Mouse (Mus musculus): ENCODE results near the gene Lrrc66. TPM values are rescaled to one million over a fixed set of nuclear protein-coding genes. Genes with fewer than 3 reads are reported as not detected.

Lrrc66 gene
- polyA plus RNA-seq, 1 experiment from 2014 or later, result 2.6 TPM

DNA sequence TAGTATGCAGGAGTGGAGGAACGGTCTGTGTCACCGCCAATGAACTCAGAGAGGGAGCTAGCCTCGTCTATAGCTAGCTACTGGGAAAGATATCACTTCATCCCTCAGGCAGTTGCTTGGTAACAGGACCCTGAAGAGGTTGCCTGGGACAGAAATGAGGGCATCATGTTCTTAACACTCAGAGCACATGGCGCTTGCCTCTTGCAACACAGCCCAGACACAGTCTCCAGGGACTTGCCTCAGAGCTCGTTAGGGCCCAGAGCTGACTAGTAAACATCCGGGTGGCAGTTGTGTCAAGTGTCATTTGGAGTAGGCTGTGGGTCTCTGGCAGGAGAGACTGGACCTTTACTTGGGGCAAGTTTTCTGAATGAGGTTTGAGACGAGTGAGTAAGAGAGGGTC, 58.5 kb downstream of the Lrrc66 start:
- Histone ChIP-seq H3K4me1 (ENCODE audit: control insufficient read depth, insufficient read depth, low read length) (no peaks in the 10 kb centered on the region), H3K27me3 (ENCODE audit: control insufficient read depth, insufficient read depth, low read length) (no peaks in the 10 kb centered on the region), H3K4me2 (ENCODE audit: low read depth, low read length) (no peak overlapping the region), H3K9me3 (replicated peaks; ENCODE audit: control insufficient read depth, low read length) (no peaks in the 10 kb centered on the region), H3K4me3 (replicated peaks; ENCODE audit: low read length) (no peak overlapping the region), H3K36me3 (ENCODE audit: control insufficient read depth, insufficient read depth, low read length) (no peaks in the 10 kb centered on the region), H3K27ac (ENCODE audit: low read length) (no peak overlapping the region), H3K9ac (ENCODE audit: low read length) (no peak overlapping the region)
- ATAC-seq (ENCODE audit: insufficient read depth, low FRiP score), result no peak
- 76% methylated on average over 7 of the region's 7 CpGs for WGBS

DNA sequence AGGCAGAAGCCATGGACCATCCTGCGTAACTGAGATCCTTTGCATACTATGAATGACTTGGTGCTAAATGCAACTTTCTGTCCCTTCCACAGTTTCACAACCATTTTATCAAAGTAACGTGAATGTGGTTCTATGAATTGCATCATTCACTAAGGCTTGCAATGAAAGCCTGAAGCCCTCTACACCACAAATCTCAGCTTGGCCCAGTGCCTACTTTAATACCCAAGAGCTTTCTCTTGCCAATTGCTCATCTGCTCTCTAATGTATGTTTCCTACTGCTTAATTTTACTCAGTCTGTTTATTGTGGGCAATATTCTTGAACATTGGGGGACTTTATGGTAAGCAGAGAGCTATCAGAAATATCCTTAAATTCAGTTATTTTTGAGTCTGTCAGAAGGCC, 59.5 kb downstream of the Lrrc66 start:
- 81% methylated on average over 2 of the region's 2 CpGs for WGBS
- Histone ChIP-seq H3K4me1 (ENCODE audit: control insufficient read depth, insufficient read depth, low read length) (no peaks in the 10 kb centered on the region), H3K4me2 (ENCODE audit: low read depth, low read length) (no peak overlapping the region), H3K9me3 (replicated peaks; ENCODE audit: control insufficient read depth, low read length) (no peaks in the 10 kb centered on the region), H3K27ac (ENCODE audit: low read length) (no peak overlapping the region), H3K27me3 (ENCODE audit: control insufficient read depth, insufficient read depth, low read length) (no peaks in the 10 kb centered on the region), H3K9ac (ENCODE audit: low read length) (no peak overlapping the region), H3K36me3 (ENCODE audit: control insufficient read depth, insufficient read depth, low read length) (no peaks in the 10 kb centered on the region), H3K4me3 (replicated peaks; ENCODE audit: low read length) (no peak overlapping the region)
- ATAC-seq (ENCODE audit: insufficient read depth, low FRiP score), result no peak

DNA sequence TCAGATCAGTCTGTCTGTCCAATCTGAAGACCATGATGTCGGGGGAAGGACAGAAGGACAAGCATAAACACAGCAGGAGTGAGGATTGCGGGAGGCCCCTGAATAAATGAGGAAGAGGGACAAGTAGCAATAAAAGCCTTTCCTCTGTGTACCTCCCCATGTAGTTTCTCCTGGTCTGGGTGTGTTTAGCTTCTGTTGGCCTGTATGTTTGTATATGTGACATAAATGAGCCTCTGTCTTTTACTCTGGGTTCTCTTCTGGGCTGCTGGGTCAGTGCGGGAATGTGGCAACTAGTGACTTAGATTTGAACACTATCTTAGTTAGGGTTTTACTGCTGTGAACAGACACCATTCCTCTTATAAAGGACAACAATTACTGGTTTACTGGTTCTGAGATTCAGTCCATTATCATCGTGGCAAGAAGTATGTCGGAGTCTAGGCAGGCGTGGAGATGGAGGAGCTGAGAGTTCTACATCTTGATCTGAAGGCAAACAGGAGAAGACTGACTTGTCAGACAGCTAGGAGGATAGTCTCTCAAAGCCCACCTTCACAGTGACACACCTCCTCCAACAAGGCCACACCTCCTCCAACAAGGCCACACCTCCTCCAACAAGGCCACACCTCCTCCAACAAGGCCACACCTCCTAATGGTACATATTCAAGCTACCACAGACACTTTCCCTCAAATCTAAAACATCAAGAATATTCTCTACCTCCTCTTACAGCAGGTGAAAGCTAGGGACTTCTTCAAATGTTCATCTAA, 60.8 kb downstream of the Lrrc66 start:
- Histone ChIP-seq H3K9ac (ENCODE audit: low read length) (no peak overlapping the region), H3K4me2 (ENCODE audit: low read depth, low read length) (no peak overlapping the region), H3K4me1 (ENCODE audit: control insufficient read depth, insufficient read depth, low read length) (no peaks in the 10 kb centered on the region), H3K9me3 (replicated peaks; ENCODE audit: control insufficient read depth, low read length) (no peaks in the 10 kb centered on the region), H3K36me3 (ENCODE audit: control insufficient read depth, insufficient read depth, low read length) (no peaks in the 10 kb centered on the region), H3K27ac (ENCODE audit: low read length) (no peak overlapping the region), H3K4me3 (replicated peaks; ENCODE audit: low read length) (no peak overlapping the region), H3K27me3 (ENCODE audit: control insufficient read depth, insufficient read depth, low read length) (no peaks in the 10 kb centered on the region)
- ATAC-seq (ENCODE audit: insufficient read depth, low FRiP score), result no peak
- 87% methylated on average over 6 of the region's 6 CpGs for WGBS

GRCm38 (mm10) chr5:73569181-73569580, 63.1 kb downstream of the Lrrc66 start:
- H3K9me3 ChIP-seq (replicated peaks; ENCODE audit: control insufficient read depth, low read length), result no peaks in the 10 kb centered on the region
- no peaks in the 10 kb centered on the region for H3K36me3 ChIP-seq (ENCODE audit: control insufficient read depth, insufficient read depth, low read length)
- H3K4me3 ChIP-seq (replicated peaks; ENCODE audit: low read length), result no peak overlapping the region
- WGBS, result 84% methylated on average over 5 of the region's 5 CpGs
- H3K4me2 ChIP-seq (ENCODE audit: low read depth, low read length), result no peak overlapping the region
- H3K4me1 ChIP-seq (ENCODE audit: control insufficient read depth, insufficient read depth, low read length), result no peaks in the 10 kb centered on the region
- H3K27ac ChIP-seq (ENCODE audit: low read length), result no peak overlapping the region
- ATAC-seq (ENCODE audit: insufficient read depth, low FRiP score), result no peak
- no peak overlapping the region for H3K9ac ChIP-seq (ENCODE audit: low read length)
- H3K27me3 ChIP-seq (ENCODE audit: control insufficient read depth, insufficient read depth, low read length), result no peaks in the 10 kb centered on the region

- WGBS, result 80% methylated on average over 4 of the region's 4 CpGs
These were observed 65.4 kb downstream of the Lrrc66 start for GRCm38 (mm10) chr5:73566892-73567291.

GRCm38 (mm10) chr5:73566119-73566518, 66.2 kb downstream of the Lrrc66 start:
- H3K36me3 ChIP-seq (ENCODE audit: control insufficient read depth, insufficient read depth, low read length), result no peaks in the 10 kb centered on the region
- H3K9me3 ChIP-seq (replicated peaks; ENCODE audit: control insufficient read depth, low read length), result no peaks in the 10 kb centered on the region
- WGBS, result 56% methylated on average over 5 of the region's 5 CpGs
- H3K27ac ChIP-seq (ENCODE audit: low read length), result peak overlapping the region; percentile 48
- peak; percentile 87 for ATAC-seq (ENCODE audit: insufficient read depth, low FRiP score)
- H3K4me2 ChIP-seq (ENCODE audit: low read depth, low read length), result no peak overlapping the region
- H3K9ac ChIP-seq (ENCODE audit: low read length), result no peak overlapping the region
- no peak overlapping the region for H3K4me3 ChIP-seq (replicated peaks; ENCODE audit: low read length)
- no peaks in the 10 kb centered on the region for H3K4me1 ChIP-seq (ENCODE audit: control insufficient read depth, insufficient read depth, low read length)
- H3K27me3 ChIP-seq (ENCODE audit: control insufficient read depth, insufficient read depth, low read length), result no peaks in the 10 kb centered on the region

More at GRCm38 (mm10) chr5:73566892-73567291, 65.4 kb downstream of the Lrrc66 start:
- Histone ChIP-seq H3K9me3 (replicated peaks; ENCODE audit: control insufficient read depth, low read length) (no peaks in the 10 kb centered on the region), H3K4me2 (ENCODE audit: low read depth, low read length) (no peak overlapping the region), H3K36me3 (ENCODE audit: control insufficient read depth, insufficient read depth, low read length) (no peaks in the 10 kb centered on the region), H3K4me1 (ENCODE audit: control insufficient read depth, insufficient read depth, low read length) (no peaks in the 10 kb centered on the region), H3K27me3 (ENCODE audit: control insufficient read depth, insufficient read depth, low read length) (no peaks in the 10 kb centered on the region), H3K9ac (ENCODE audit: low read length) (no peak overlapping the region), H3K27ac (ENCODE audit: low read length) (peak overlapping the region; percentile 43; the same call in 1 of the 2 replicates), H3K4me3 (replicated peaks; ENCODE audit: low read length) (no peak overlapping the region)
- no peak for ATAC-seq (ENCODE audit: insufficient read depth, low FRiP score)

DNA sequence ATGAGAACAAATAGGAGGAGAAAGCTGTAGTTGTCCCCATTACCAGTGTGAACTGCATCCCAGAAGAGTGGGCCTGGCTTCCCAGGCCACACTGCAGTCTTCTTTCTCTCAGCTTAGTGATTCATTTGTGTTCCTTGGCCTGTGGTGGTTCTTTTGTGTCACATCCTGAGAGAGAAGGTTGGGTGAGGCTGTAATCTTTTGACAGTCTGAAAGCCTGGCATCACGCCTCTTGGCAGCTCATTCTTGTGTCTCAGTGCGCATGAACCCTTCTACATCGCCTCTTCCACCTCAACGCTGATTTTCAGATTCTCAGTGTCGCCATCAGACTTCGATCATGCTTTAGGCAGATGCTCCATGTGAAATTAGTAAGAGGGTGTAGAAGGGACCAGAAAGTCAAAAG, 68.3 kb downstream of the Lrrc66 start:
- ATAC-seq (ENCODE audit: insufficient read depth, low FRiP score), result no peak
- Histone ChIP-seq H3K36me3 (ENCODE audit: control insufficient read depth, insufficient read depth, low read length) (no peaks in the 10 kb centered on the region), H3K9me3 (replicated peaks; ENCODE audit: control insufficient read depth, low read length) (no peaks in the 10 kb centered on the region), H3K9ac (ENCODE audit: low read length) (no peak overlapping the region), H3K4me2 (ENCODE audit: low read depth, low read length) (no peak overlapping the region), H3K27ac (ENCODE audit: low read length) (no peak overlapping the region), H3K27me3 (ENCODE audit: control insufficient read depth, insufficient read depth, low read length) (no peaks in the 10 kb centered on the region), H3K4me3 (replicated peaks; ENCODE audit: low read length) (no peak overlapping the region), H3K4me1 (ENCODE audit: control insufficient read depth, insufficient read depth, low read length) (no peaks in the 10 kb centered on the region)
- WGBS, result 91% methylated on average over 6 of the region's 6 CpGs

GRCm38 (mm10) chr5:73558756-73559155, 73.6 kb downstream of the Lrrc66 start:
- H3K4me3 ChIP-seq (replicated peaks; ENCODE audit: low read length), result no peak overlapping the region
- H3K4me1 ChIP-seq (ENCODE audit: control insufficient read depth, insufficient read depth, low read length), result 0 out of 2 replicates have a peak, but pooled peaks cover 3% of the 10 kb centered on the region
- no peaks in the 10 kb centered on the region for H3K27me3 ChIP-seq (ENCODE audit: control insufficient read depth, insufficient read depth, low read length)
- ATAC-seq (ENCODE audit: insufficient read depth, low FRiP score), result no peak
- H3K9me3 ChIP-seq (replicated peaks; ENCODE audit: control insufficient read depth, low read length), result no peaks in the 10 kb centered on the region
- no peak overlapping the region for H3K27ac ChIP-seq (ENCODE audit: low read length)
- no peak overlapping the region for H3K4me2 ChIP-seq (ENCODE audit: low read depth, low read length)
- WGBS, result 87% methylated on average over 6 of the region's 6 CpGs
- no peak overlapping the region for H3K9ac ChIP-seq (ENCODE audit: low read length)
- 0 out of 2 replicates have a peak, but pooled peaks cover 2% of the 10 kb centered on the region for H3K36me3 ChIP-seq (ENCODE audit: control insufficient read depth, insufficient read depth, low read length)

DNA sequence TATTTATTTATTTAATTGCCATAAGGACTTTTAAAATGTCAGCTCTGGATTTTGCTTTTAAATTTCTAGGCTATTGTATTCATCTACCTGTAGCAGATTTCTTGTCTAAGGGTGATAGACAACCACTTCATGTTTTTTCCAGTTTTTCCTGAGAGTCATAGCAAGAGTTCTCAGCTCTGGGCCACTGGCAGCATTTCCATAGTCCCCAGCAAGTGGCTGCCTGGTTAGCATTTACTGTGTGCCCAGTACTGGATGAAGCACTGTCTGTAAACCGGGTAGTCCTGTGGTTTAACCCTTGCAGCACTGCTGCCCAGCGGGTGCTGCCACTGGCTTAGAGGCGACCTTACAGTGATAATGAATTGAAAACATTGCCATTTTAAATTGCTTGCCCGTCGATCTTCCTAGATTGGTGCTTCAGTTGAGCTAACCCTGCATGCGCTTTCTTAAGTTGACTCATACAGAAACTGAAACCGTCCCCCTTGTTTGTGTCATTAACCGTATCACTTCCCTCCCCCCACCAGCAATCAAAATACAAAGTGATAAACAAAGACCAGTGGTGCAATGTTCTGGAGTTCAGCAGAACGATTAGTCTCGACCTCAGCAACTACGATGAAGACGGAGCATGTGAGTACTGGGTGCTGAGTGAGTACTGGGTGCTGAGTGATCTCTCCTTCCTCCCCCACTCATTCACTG, 75.4 kb downstream of the Lrrc66 start:
- 80% methylated on average over 12 of the region's 12 CpGs for WGBS
- Histone ChIP-seq H3K4me1 (ENCODE audit: control insufficient read depth, insufficient read depth, low read length) (0 out of 2 replicates have a peak, but pooled peaks cover 3% of the 10 kb centered on the region), H3K9ac (ENCODE audit: low read length) (no peak overlapping the region), H3K4me2 (ENCODE audit: low read depth, low read length) (no peak overlapping the region), H3K4me3 (replicated peaks; ENCODE audit: low read length) (no peak overlapping the region), H3K27ac (ENCODE audit: low read length) (no peak overlapping the region; the same call in 1 of the 2 replicates), H3K27me3 (ENCODE audit: control insufficient read depth, insufficient read depth, low read length) (no peaks in the 10 kb centered on the region), H3K9me3 (replicated peaks; ENCODE audit: control insufficient read depth, low read length) (no peaks in the 10 kb centered on the region), H3K36me3 (ENCODE audit: control insufficient read depth, insufficient read depth, low read length) (0 out of 2 replicates have a peak, but pooled peaks cover 4% of the 10 kb centered on the region)
- ATAC-seq (ENCODE audit: insufficient read depth, low FRiP score), result no peak
